Mouse (Mus musculus): Measurements from ENCODE around the gene Itih4.

GRCm38 (mm10) chr14:30881718-30882108 lies 4.6 kb upstream of the Itih4 start:
- TF ChIP-seq CTCF (IDR thresholded peaks at IDR 0.05; ENCODE audit: low read depth, low read length) (peak; percentile 4), POLR2A (IDR thresholded peaks at IDR 0.05; ENCODE audit: insufficient read depth, low read length) (no peak), EP300 (IDR thresholded peaks at IDR 0.05; ENCODE audit: insufficient read depth, low read depth, low read length) (no peak)
